Mouse (Mus musculus) MEL (cell line): ENCODE results near the gene Fcgr3. TPM values are rescaled to one million over a fixed set of nuclear protein-coding genes. Genes with fewer than 3 reads are reported as not detected.

Experiments
- DNase-seq: peaks from one replicate; pipeline ENCODE4 v3.0.0; 2011; ENCODE audit warnings: low read depth, low spot score
- H3K27ac ChIP-seq: 2 replicates; pipeline ENCODE4 v1.5.1; 2012; ENCODE audit warnings: low read depth, mild to moderate bottlenecking, control low read depth, low read length, moderate library complexity; ENCODE audit not compliant: control insufficient read depth
- H3K27me3 ChIP-seq, 2 experiments: fragments of 150-350 bp in 1 of 2; sonication (generic) in 1 of 2; 2 replicates each; pipeline ENCODE4 v1.6.1; 2012; ENCODE audit warnings: low read length in 2 of 2, mild to moderate bottlenecking in 2 of 2, improper control_type of control experiment in 1 of 2, moderate library complexity in 1 of 2; ENCODE audit not compliant: insufficient read depth in 2 of 2, control insufficient read depth in 1 of 2
- H3K36me3 ChIP-seq, 2 experiments: 2 replicates each; pipeline ENCODE4 v1.6.1; 2012 to 2014; ENCODE audit warnings: low read length in 2 of 2, improper control_type of control experiment in 1 of 2, inconsistent platforms in 1 of 2, mild to moderate bottlenecking in 1 of 2; ENCODE audit not compliant: insufficient read depth in 2 of 2, control insufficient read depth in 1 of 2
- H3K4me1 ChIP-seq, 2 experiments: fragments of 150-350 bp in 1 of 2; sonication (generic) in 1 of 2; 2 replicates each; pipeline ENCODE4 v1.6.1; 2012; ENCODE audit warnings: low read length in 2 of 2, improper control_type of control experiment in 1 of 2, mild to moderate bottlenecking in 1 of 2; ENCODE audit not compliant: insufficient read depth in 2 of 2, control insufficient read depth in 1 of 2
- H3K4me3 ChIP-seq, 2 experiments: fragments of 150-350 bp in 1 of 2; sonication (generic) in 1 of 2; 2 replicates each; pipeline ENCODE4 v1.5.1; 2012; ENCODE audit warnings: low read depth in 2 of 2, low read length in 2 of 2, mild to moderate bottlenecking in 2 of 2, moderate library complexity in 2 of 2, control low read depth in 1 of 2, improper control_type of control experiment in 1 of 2; ENCODE audit not compliant: control insufficient read depth in 1 of 2, insufficient read depth in 1 of 2
- H3K79me2 ChIP-seq: 2 replicates; pipeline ENCODE4 v1.6.1; 2012; ENCODE audit warnings: mild to moderate bottlenecking, low read length, moderate library complexity; ENCODE audit not compliant: control insufficient read depth, poor library complexity, insufficient read depth
- H3K9ac ChIP-seq: 2 replicates; pipeline ENCODE4 v1.6.1; 2012; ENCODE audit warnings: low read depth, mild to moderate bottlenecking, control low read depth, low read length, moderate library complexity; ENCODE audit not compliant: control insufficient read depth, poor library complexity, severe bottlenecking
- H3K9me3 ChIP-seq: fragments of 150-350 bp; sonication (generic); replicated peaks from 2 replicates; pipeline ENCODE4 v1.6.1; 2012; ENCODE audit warnings: mild to moderate bottlenecking, low read length, improper control_type of control experiment, moderate library complexity; ENCODE audit not compliant: insufficient read depth
- BHLHE40 ChIP-seq: IDR thresholded peaks from 2 replicates; pipeline ENCODE4 v1.6.1; 2012; ENCODE audit warnings: low read depth, mild to moderate bottlenecking, inconsistent platforms, low read length, improper control_type of control experiment, borderline replicate concordance
- CTCF ChIP-seq, 3 experiments: IDR thresholded peaks in 2 of 3; conservative IDR thresholded peaks in 1 of 3; 2 replicates each; pipeline ENCODE4 v1.5.1; 2011 to 2012; ENCODE audit warnings: low read length in 3 of 3, low read depth in 2 of 3, mild to moderate bottlenecking in 2 of 3, improper control_type of control experiment in 1 of 3, inconsistent platforms in 1 of 3, mixed read lengths in 1 of 3, moderate library complexity in 1 of 3; ENCODE audit not compliant: control insufficient read depth in 1 of 3, insufficient read depth in 1 of 3, poor library complexity in 1 of 3, severe bottlenecking in 1 of 3
- E2F4 ChIP-seq: IDR thresholded peaks from 2 replicates; pipeline ENCODE4 v1.6.1; 2011; ENCODE audit warnings: low read depth, low read length, improper control_type of control experiment, borderline replicate concordance
- ELF1 ChIP-seq: IDR thresholded peaks from 2 replicates; pipeline ENCODE4 v1.6.1; 2014; ENCODE audit warnings: low read depth, mild to moderate bottlenecking, inconsistent platforms, low read length, improper control_type of control experiment, moderate library complexity
- EP300 ChIP-seq, 2 experiments: IDR thresholded peaks; 2 replicates each; pipeline ENCODE4 v1.6.1; 2011; ENCODE audit warnings: improper control_type of control experiment in 2 of 2, low read length in 2 of 2, low read depth in 1 of 2, mild to moderate bottlenecking in 1 of 2
- GATA1 ChIP-seq: IDR thresholded peaks from 2 replicates; pipeline ENCODE4 v1.6.1; 2011; ENCODE audit warnings: low read depth, low read length, improper control_type of control experiment
- HCFC1 ChIP-seq: IDR thresholded peaks from 2 replicates; pipeline ENCODE4 v1.6.1; 2012; ENCODE audit warnings: low read depth, mild to moderate bottlenecking, inconsistent platforms, low read length, improper control_type of control experiment, moderate library complexity
- MAFK ChIP-seq: IDR thresholded peaks from 2 replicates; pipeline ENCODE4 v1.6.1; 2011; ENCODE audit warnings: low read depth, mild to moderate bottlenecking, low read length, improper control_type of control experiment, borderline replicate concordance
- MAX ChIP-seq: IDR thresholded peaks from 2 replicates; pipeline ENCODE4 v1.6.1; 2011; ENCODE audit warnings: low read length, improper control_type of control experiment
- MAZ ChIP-seq: IDR thresholded peaks from 2 replicates; pipeline ENCODE4 v1.6.1; 2012; ENCODE audit warnings: low read depth, mild to moderate bottlenecking, inconsistent platforms, low read length, improper control_type of control experiment
- MEF2A ChIP-seq: IDR thresholded peaks from 2 replicates; pipeline ENCODE4 v1.6.1; 2014; ENCODE audit warnings: low read depth, mild to moderate bottlenecking, inconsistent platforms, low read length, improper control_type of control experiment; ENCODE audit not compliant: poor library complexity, insufficient replicate concordance, severe bottlenecking; ENCODE audit errors: extremely low read depth
- MYB ChIP-seq: IDR thresholded peaks from 2 replicates; pipeline ENCODE4 v1.6.1; 2011; ENCODE audit warnings: mild to moderate bottlenecking, low read depth, low read length, improper control_type of control experiment
- NRF1 ChIP-seq: IDR thresholded peaks from 2 replicates; pipeline ENCODE4 v1.6.1; 2014; ENCODE audit warnings: low read depth, mild to moderate bottlenecking, inconsistent platforms, low read length, improper control_type of control experiment, moderate library complexity; ENCODE audit not compliant: poor library complexity, insufficient read depth, severe bottlenecking
- POLR2A ChIP-seq, 2 experiments: IDR thresholded peaks; 2 replicates each; pipeline ENCODE4 v1.6.1; 2011 to 2012; ENCODE audit warnings: low read length in 2 of 2, mild to moderate bottlenecking in 2 of 2, control low read depth in 1 of 2, improper control_type of control experiment in 1 of 2, low read depth in 1 of 2, moderate library complexity in 1 of 2; ENCODE audit not compliant: control insufficient read depth in 1 of 2, insufficient read depth in 1 of 2, poor library complexity in 1 of 2
- POLR2AphosphoS5 ChIP-seq: IDR thresholded peaks from 2 replicates; pipeline ENCODE4 v1.6.1; 2012; ENCODE audit warnings: low read depth, borderline replicate concordance, mild to moderate bottlenecking, inconsistent platforms, low read length, moderate library complexity, mixed read lengths
- SIN3A ChIP-seq: IDR thresholded peaks from 2 replicates; pipeline ENCODE4 v1.6.1; 2012; ENCODE audit warnings: low read length, improper control_type of control experiment, inconsistent platforms
- SMC3 ChIP-seq: IDR thresholded peaks from 2 replicates; pipeline ENCODE4 v1.6.1; 2011; ENCODE audit warnings: low read depth, low read length, improper control_type of control experiment
- TBP ChIP-seq: IDR thresholded peaks from 2 replicates; pipeline ENCODE4 v1.8.0; 2011; ENCODE audit warnings: low read depth, low read length, improper control_type of control experiment
- ZC3H11A ChIP-seq: IDR thresholded peaks from 2 replicates; pipeline ENCODE4 v1.6.1; 2012; ENCODE audit warnings: low read depth, mild to moderate bottlenecking, inconsistent platforms, low read length, improper control_type of control experiment
- ZKSCAN1 ChIP-seq: IDR thresholded peaks from 2 replicates; pipeline ENCODE4 v1.6.1; 2012; ENCODE audit warnings: low read depth, mild to moderate bottlenecking, inconsistent platforms, low read length, improper control_type of control experiment, moderate library complexity
- ZNF384 ChIP-seq: IDR thresholded peaks from 2 replicates; pipeline ENCODE4 v1.6.1; 2012; ENCODE audit warnings: low read depth, mild to moderate bottlenecking, inconsistent platforms, low read length, improper control_type of control experiment
- polyA plus RNA-seq, 2 experiments: library from polyadenylated mRNA; stranded (reverse) in 1 of 2; unstranded in 1 of 2; fragments of >175 nt in 1 of 2; fragments of >200 nt in 1 of 2; gene quantifications; 2 replicates each; pipeline versions ENCODE4 v1.2.1 to v1.2.4; 2012; ENCODE audit warnings: low replicate concordance in 2 of 2, low read depth in 1 of 2; ENCODE audit not compliant: insufficient read length in 2 of 2, insufficient read depth in 1 of 2, missing spikeins in 1 of 2
- total RNA-seq: library from RNA; depleted of rRNA; stranded (reverse); fragments of 300-350 nt; gene quantifications from 2 replicates; pipeline ENCODE4 v1.2.3, GENCODE M21; 2012

The Fcgr3 gene
- total and polyA plus RNA-seq, 3 experiments, result 0.39 to 6.1 TPM; not detected in 1

DNA sequence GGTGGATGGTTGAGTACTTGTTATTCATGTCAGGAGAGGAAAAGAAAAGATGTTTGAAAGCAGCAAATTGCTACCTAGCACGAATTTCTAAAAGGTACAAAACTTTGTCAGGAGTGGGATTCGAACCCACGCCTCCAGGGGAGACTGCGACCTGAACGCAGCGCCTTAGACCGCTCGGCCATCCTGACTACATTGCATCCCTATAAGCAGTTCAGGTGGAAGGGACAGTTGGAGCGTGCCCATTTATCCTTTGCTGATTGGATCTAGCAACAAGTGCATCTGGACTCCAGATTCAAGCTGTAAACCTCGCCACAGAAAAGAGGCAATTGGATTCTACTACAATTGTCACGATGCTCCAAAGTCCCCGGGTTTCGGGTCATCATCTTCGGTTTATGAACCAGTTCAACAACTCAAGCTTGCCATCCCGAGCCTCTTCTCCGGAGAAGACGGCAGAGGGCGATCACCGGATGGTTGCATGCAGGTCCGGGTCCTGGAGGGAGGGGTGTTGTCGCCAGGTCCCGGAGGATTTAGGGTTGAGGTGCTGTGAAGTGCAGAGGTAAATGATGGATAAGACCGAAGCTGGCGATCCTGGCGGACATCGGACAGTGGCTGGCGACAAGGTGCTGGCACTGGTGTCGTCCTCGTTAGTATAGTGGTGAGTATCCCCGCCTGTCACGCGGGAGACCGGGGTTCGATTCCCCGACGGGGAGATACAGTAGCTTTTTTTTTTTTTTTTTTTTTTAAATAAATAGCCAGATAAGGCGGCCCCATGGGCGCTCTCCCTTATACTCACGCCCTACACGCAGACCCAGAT lies 37.2 kb upstream of the Fcgr3 start:
- peak; percentile 88 for DNase-seq
- TF ChIP-seq GATA1 (peak; percentile 53; the same call in 1 of the 2 replicates), TBP (peak; percentile 97), ELF1 (peak; percentile 68; the same call in 1 of the 2 replicates), ZNF384 (peak; percentile 73), NRF1 (peak; percentile 37; the same call in 1 of the 2 replicates), ZKSCAN1 (no peak), CTCF (IDR thresholded peaks at IDR 0.05 in 2 of 3, conservative IDR thresholded peaks at IDR 0.05 in 1 of 3; ENCODE audit: control insufficient read depth in 1 of 3, insufficient read depth in 1 of 3, low read depth in 2 of 3, low read length in 3 of 3, poor library complexity in 1 of 3, severe bottlenecking in 1 of 3) (no peak), MAFK (peak; percentile 99)
- Histone ChIP-seq H3K36me3 (peaks cover 0 to 15% of the 10 kb centered on the region in 2 experiments; a peak in 2 of 4 replicates), H3K9ac (peak overlapping the region; percentile 77), H3K27ac (peak overlapping the region; percentile 47), H3K4me1 (peaks cover 0 to 9% of the 10 kb centered on the region in 2 experiments; a peak in 3 of 4 replicates), H3K79me2 (no peaks in the 10 kb centered on the region; the same call in 1 of the 2 replicates), H3K4me3 (peak overlapping the region; percentile 53 to 84), H3K27me3 (no peaks in the 10 kb centered on the region), H3K9me3 (no peaks in the 10 kb centered on the region)

DNA sequence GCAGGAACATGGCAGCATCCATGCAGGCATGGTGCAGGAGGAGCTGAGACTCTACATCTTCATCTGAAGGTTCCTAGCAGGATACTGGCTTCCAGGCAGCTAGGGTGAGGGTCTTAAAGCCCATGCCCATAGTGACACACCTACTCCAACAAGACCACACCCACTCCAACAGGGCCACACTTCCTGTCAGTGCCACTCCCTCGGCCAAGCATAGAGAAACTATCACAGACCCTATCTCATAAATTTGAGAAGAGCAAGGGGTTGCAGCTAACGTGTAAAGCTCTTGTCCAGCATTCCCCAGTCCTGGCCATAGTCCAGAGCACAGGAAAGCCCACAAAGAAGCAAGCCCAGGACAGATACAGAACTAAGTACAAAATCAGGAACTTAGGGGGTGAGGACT lies 36.3 kb upstream of the Fcgr3 start:
- Histone ChIP-seq H3K4me3 (peak overlapping the region; percentile 9 to 40; a peak in 3 of 4 replicates), H3K36me3 (peaks cover 0 to 17% of the 10 kb centered on the region in 2 experiments; a peak in 2 of 4 replicates), H3K79me2 (no peaks in the 10 kb centered on the region; the same call in 1 of the 2 replicates), H3K9me3 (no peaks in the 10 kb centered on the region), H3K27ac (no peak overlapping the region), H3K9ac (no peak overlapping the region), H3K4me1 (peaks cover 0 to 18% of the 10 kb centered on the region in 2 experiments; a peak in 3 of 4 replicates), H3K27me3 (no peaks in the 10 kb centered on the region)
- TF ChIP-seq EP300 (IDR thresholded peaks at IDR 0.05; ENCODE audit: low read depth in 1 of 2, low read length in 2 of 2), result no peak
- TF ChIP-seq SMC3, result no peak
- TF ChIP-seq HCFC1, result no peak
- no peak for TF ChIP-seq MAZ
- no peak for TF ChIP-seq E2F4
- no peak for TF ChIP-seq SIN3A
- TF ChIP-seq MYB, result no peak
- no peak for TF ChIP-seq BHLHE40
- no peak for TF ChIP-seq POLR2AphosphoS5
- no peak for TF ChIP-seq ZC3H11A
- TF ChIP-seq ELF1, result no peak
- TF ChIP-seq MAX, result no peak
- TF ChIP-seq POLR2A (IDR thresholded peaks at IDR 0.05; ENCODE audit: control insufficient read depth in 1 of 2, insufficient read depth in 1 of 2, low read depth in 1 of 2, low read length in 2 of 2, poor library complexity in 1 of 2), result no peak
- no peak for TF ChIP-seq MEF2A
- TF ChIP-seq ZKSCAN1, result no peak
- no peak for TF ChIP-seq TBP
- peak; percentile 63 for DNase-seq
